In genomic region chr5:134325856-134326566, GRCm38 (mm10) we compare ENCODE assay signal across 9 mouse cellular contexts. TPM values are rescaled to one million over a fixed set of nuclear protein-coding genes. Genes with fewer than 3 reads are reported as not detected.
DNase-seq lines count a peak whose midpoint lies in the region; ATAC-seq and TF ChIP-seq lines count a peak whose summit lies in the region.
"Had no signal": no experiment of that assay in that cellular context is flagged by ENCODE, and none has a peak within 500 bp of the region (broad histone marks: within the 10 kb centered on the region; RNA-seq: fewer than 3 reads in every experiment).

No protein-coding gene starts in this region.

- intact Hi-C loops in heart, postnatal 14 days (cut with DNase I): no loop called here

- no peak for DNase-seq in heart, postnatal 14 days
- peak; percentile 40 for DNase-seq in thymus, postnatal 14 days
- no peak for DNase-seq in thymus, adult 18-20 months
- DNase-seq in liver, adult 2 months (ENCODE audit: extremely low read depth, low read depth, low spot score): peak; percentile 59
- no peak for DNase-seq in frontal cortex, adult 2 months (ENCODE audit: extremely low spot score in 1 of 2, low spot score in 1 of 2)
- DNase-seq: kidney, adult 11 months had no signal

- peaks cover 8% of the 10 kb centered on the region for H3K4me1 ChIP-seq in heart, embryonic 11.5 days (ENCODE audit: control insufficient read depth, insufficient read depth, low read length)
- H3K4me1 ChIP-seq in liver, adult 2 months (ENCODE audit: control insufficient read depth, insufficient read depth, low read length): peaks cover 4% of the 10 kb centered on the region; the same call in 1 of the 2 replicates
- 0 out of 2 replicates have a peak, but pooled peaks cover 4% of the 10 kb centered on the region for H3K4me1 ChIP-seq in stomach, embryonic 16.5 days (ENCODE audit: control insufficient read depth, insufficient read depth, low read length)

- no peaks in the 10 kb centered on the region for H3K79me2 ChIP-seq in liver, adult 2 months (ENCODE audit: control insufficient read depth, insufficient read depth, low read length)

- no peak overlapping the region for H3K4me3 ChIP-seq in heart, embryonic 11.5 days (ENCODE audit: low read depth, low read length)
- H3K4me3 ChIP-seq in liver, adult 2 months (ENCODE audit: insufficient read depth, low read depth, low read length): no peak overlapping the region
- H3K4me3 ChIP-seq in stomach, embryonic 16.5 days (replicated peaks; ENCODE audit: low read length): no peak overlapping the region

- no peak for TF ChIP-seq CTCF in liver, adult 2 months (IDR thresholded peaks at IDR 0.05; ENCODE audit: low read depth, low read length)

- no peaks in the 10 kb centered on the region for H3K36me3 ChIP-seq in heart, embryonic 11.5 days (ENCODE audit: control insufficient read depth, insufficient read depth, low read length)
- H3K36me3 ChIP-seq in liver, adult 2 months (ENCODE audit: control insufficient read depth, insufficient read depth, low read length): no peaks in the 10 kb centered on the region
- no peaks in the 10 kb centered on the region for H3K36me3 ChIP-seq in stomach, embryonic 16.5 days (ENCODE audit: control insufficient read depth, insufficient read depth, low read length)

- H3K27me3 ChIP-seq in heart, embryonic 11.5 days (ENCODE audit: control insufficient read depth, insufficient read depth, low read length): no peaks in the 10 kb centered on the region
- no peaks in the 10 kb centered on the region for H3K27me3 ChIP-seq in liver, adult 2 months (ENCODE audit: control insufficient read depth, insufficient read depth, low read length)
- no peaks in the 10 kb centered on the region for H3K27me3 ChIP-seq in stomach, embryonic 16.5 days (ENCODE audit: control insufficient read depth, insufficient read depth, low read length)

- TF ChIP-seq POLR2A in liver, adult 2 months (IDR thresholded peaks at IDR 0.05; ENCODE audit: extremely low read depth, insufficient read depth, low read length): no peak

- no peak overlapping the region for H3K9ac ChIP-seq in heart, embryonic 11.5 days (ENCODE audit: low read depth, low read length)
- H3K9ac ChIP-seq in liver, adult 2 months (ENCODE audit: low read depth, low read length): no peak overlapping the region
- no peak overlapping the region for H3K9ac ChIP-seq in stomach, embryonic 16.5 days (ENCODE audit: low read length)

- 48% methylated on average over 13 of the region's 13 CpGs for whole genome bisulfite sequencing in heart, embryonic 11.5 days (ENCODE audit: insufficient replicate concordance)
- WGBS in liver, adult 2 months: 50% methylated on average over 13 of the region's 13 CpGs
- WGBS in stomach, embryonic 16.5 days: 45% methylated on average over 13 of the region's 13 CpGs

- ATAC-seq in heart, embryonic 11.5 days (replicated peaks; ENCODE audit: insufficient number of reproducible peaks, low FRiP score, low TSS enrichment): no peak
- peak; percentile 72; the same call in 1 of the 2 replicates for ATAC-seq in stomach, embryonic 16.5 days (ENCODE audit: insufficient read depth, low FRiP score)
- ATAC-seq in erythroblast, adult 5-6 weeks (replicated peaks; ENCODE audit: low FRiP score, poor library complexity, severe bottlenecking): no peak

- H3K27ac ChIP-seq in heart, embryonic 11.5 days (ENCODE audit: low read depth, low read length): peak overlapping the region; percentile 37; the same call in 1 of the 2 replicates
- no peak overlapping the region for H3K27ac ChIP-seq in liver, adult 2 months (replicated peaks; ENCODE audit: insufficient read depth, low read depth, low read length)
- H3K27ac ChIP-seq in stomach, embryonic 16.5 days (ENCODE audit: low read length): peak overlapping the region; percentile 43

- no peaks in the 10 kb centered on the region for H3K9me3 ChIP-seq in heart, embryonic 11.5 days (replicated peaks; ENCODE audit: control insufficient read depth, low read length)
- no peaks in the 10 kb centered on the region for H3K9me3 ChIP-seq in stomach, embryonic 16.5 days (replicated peaks; ENCODE audit: control insufficient read depth, low read length)

- H3K4me2 ChIP-seq in heart, embryonic 11.5 days: no peak overlapping the region
- no peak overlapping the region for H3K4me2 ChIP-seq in stomach, embryonic 16.5 days (ENCODE audit: low read depth, low read length)

RNA-seq across cellular contexts. Expression of gene Gtf2i, which starts 11.5 kb away (rescaled TPM):
- 136 and 137 TPM in 2 replicates for polyA plus RNA-seq in heart, embryonic 11.5 days (2014; fragmentation: Nextera tagmentation; extraction: Ambion mirVana)
- 100 to 1,000 TPM; 188 to 204 TPM for total RNA-seq in heart, postnatal 14 days (2021)
- total RNA-seq in liver, adult 2 months (2014; rRNA removed): 54.2 and 58.3 TPM in 2 replicates
- polyA plus RNA-seq in liver, adult 2 months (2012; rRNA removed): 31.7 and 37.9 TPM in 2 replicates
- polyA plus RNA-seq in stomach, embryonic 16.5 days (2015; fragmentation: Nextera tagmentation; extraction: Ambion mirVana): 138 and 141 TPM in 2 replicates
- polyA plus RNA-seq in frontal cortex, adult 2 months (2012; rRNA removed): 168 and 188 TPM in 2 replicates
- total RNA-seq in erythroblast, adult 5-6 weeks (2015; ENCODE audit: low replicate concordance): 9.0 and 28.4 TPM in 2 replicates
- 10.7 and 11.2 TPM in 2 replicates for total RNA-seq in erythroblast, adult 5-6 weeks (2017; ENCODE audit: low replicate concordance)

Comparison
In these comparisons a context has a peak if more than half of its experiments do, and no peak if none do; other contexts are left out.
1. DNase-seq: peak in thymus, postnatal 14 days (single experiment) and liver, adult 2 months (single experiment); none in heart, postnatal 14 days (0 of 2), thymus, adult 18-20 months (0 of 2) and frontal cortex, adult 2 months (0 of 2).